Comparison of ENCODE assay signal across 8 mouse cellular contexts in the genomic region with DNA sequence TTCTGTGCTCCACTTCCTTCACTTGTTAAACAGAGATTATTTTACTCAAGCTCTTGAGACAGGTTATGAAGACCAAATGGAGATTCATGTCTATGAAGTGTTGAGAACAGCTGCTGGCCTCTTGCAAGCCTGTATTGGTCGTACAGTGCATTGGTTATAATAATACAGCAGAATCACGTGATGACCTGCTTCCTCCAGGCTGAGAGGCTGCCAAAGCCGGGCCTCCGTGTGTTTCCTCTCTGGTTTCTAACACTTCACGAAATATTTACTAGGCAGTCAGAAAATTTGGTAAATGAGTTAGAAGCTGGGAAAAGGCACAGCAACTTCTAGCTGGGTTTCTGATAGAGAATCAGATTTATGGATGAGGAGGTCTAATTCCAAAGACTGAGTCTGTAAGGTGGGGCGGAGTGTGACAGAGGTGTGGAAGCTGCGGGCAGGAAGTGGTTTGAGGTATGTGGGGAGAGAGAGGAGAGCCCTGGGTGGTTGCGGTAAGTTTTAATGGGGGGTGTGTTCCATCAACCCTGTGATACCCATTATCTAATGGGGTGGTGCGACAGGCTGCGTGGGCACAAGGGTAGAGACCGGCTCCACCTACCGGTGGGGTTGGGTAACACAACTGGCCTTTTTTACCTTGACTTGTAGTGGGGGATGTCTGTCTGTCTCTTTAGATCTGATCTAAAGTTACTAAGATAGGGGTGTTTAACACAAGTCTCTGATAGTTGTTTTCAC.
DNase-seq lines count a peak whose midpoint lies in the region; ATAC-seq lines count a peak whose summit lies in the region.

No protein-coding gene starts in this region.

- H3K4me1 ChIP-seq in hindbrain, embryonic 12.5 days, result no peaks in the 10 kb centered on the region
- H3K4me1 ChIP-seq in forebrain, embryonic 15.5 days, result no peaks in the 10 kb centered on the region

- peak; percentile 32 to 72 for DNase-seq in kidney, adult 8-10 months
- DNase-seq in kidney, adult 11 months, result no peak
- peak; percentile 40 for DNase-seq in induced T-regulatory cell, adult 2 months (ENCODE audit: low read depth)
- no peak for DNase-seq in cerebellum, adult 18-20 months

- H3K27ac ChIP-seq in hindbrain, embryonic 12.5 days, result no peak overlapping the region
- H3K27ac ChIP-seq in forebrain, embryonic 15.5 days (replicated peaks), result no peak overlapping the region

- no peak overlapping the region for H3K4me2 ChIP-seq in hindbrain, embryonic 12.5 days (replicated peaks)
- H3K4me2 ChIP-seq in forebrain, embryonic 15.5 days (replicated peaks), result no peak overlapping the region

- no peaks in the 10 kb centered on the region for H3K27me3 ChIP-seq in hindbrain, embryonic 12.5 days
- H3K27me3 ChIP-seq in forebrain, embryonic 15.5 days, result no peaks in the 10 kb centered on the region

- no peaks in the 10 kb centered on the region for H3K36me3 ChIP-seq in hindbrain, embryonic 12.5 days
- H3K36me3 ChIP-seq in forebrain, embryonic 15.5 days, result no peaks in the 10 kb centered on the region

- no peaks in the 10 kb centered on the region for H3K9me3 ChIP-seq in hindbrain, embryonic 12.5 days (replicated peaks)
- H3K9me3 ChIP-seq in forebrain, embryonic 15.5 days, result no peaks in the 10 kb centered on the region

- 73% methylated on average over 12 of the region's 12 CpGs for WGBS in hindbrain, embryonic 12.5 days
- WGBS in forebrain, embryonic 15.5 days, result 84% methylated on average over 12 of the region's 12 CpGs

- H3K4me3 ChIP-seq in hindbrain, embryonic 12.5 days, result no peak overlapping the region
- H3K4me3 ChIP-seq in forebrain, embryonic 15.5 days, result no peak overlapping the region

- peak; percentile 32 for ATAC-seq in activated CD4-positive, CD25-positive, alpha-beta regulatory T cell, adult 4 months
- peak; percentile 90 for ATAC-seq in neutrophil, adult 5-6 weeks (ENCODE audit: extremely low read depth, insufficient number of reproducible peaks, low FRiP score, poor library complexity, severe bottlenecking)
- ATAC-seq in hindbrain, embryonic 12.5 days (ENCODE audit: low FRiP score), result no peak
- ATAC-seq in forebrain, embryonic 15.5 days (replicated peaks), result no peak

- H3K9ac ChIP-seq in hindbrain, embryonic 12.5 days, result no peak overlapping the region
- H3K9ac ChIP-seq in forebrain, embryonic 15.5 days (replicated peaks), result no peak overlapping the region

Comparison
In these comparisons a context has a peak if more than half of its experiments do, and no peak if none do; other contexts are left out.
1. DNase-seq: peak in kidney, adult 8-10 months (2 of 2) and induced T-regulatory cell, adult 2 months (single experiment); none in kidney, adult 11 months (single experiment) and cerebellum, adult 18-20 months (0 of 2).
2. ATAC-seq: peak in activated CD4-positive, CD25-positive, alpha-beta regulatory T cell, adult 4 months (single experiment) and neutrophil, adult 5-6 weeks (single experiment); none in hindbrain, embryonic 12.5 days (single experiment) and forebrain, embryonic 15.5 days (single experiment).